Mouse (Mus musculus): ENCODE results near the gene Lmf2. TPM values are rescaled to one million over a fixed set of nuclear protein-coding genes. Genes with fewer than 3 reads are reported as not detected.

The Lmf2 gene
- total RNA-seq, 2 experiments from 2014 or later, result 18.8 to 19.8 TPM

GRCm38 (mm10) chr15:89377938-89378828, 22.7 kb upstream of the Lmf2 start:
- Histone ChIP-seq H3K27ac (peak overlapping the region; percentile 40; the same call in 1 of the 2 replicates), H3K4me3 (peak overlapping the region; percentile 39)
- no peak for TF ChIP-seq CTCF (IDR thresholded peaks at IDR 0.05)
- intact Hi-C loops (cut with DNase I), result no loop called here
- no peak for DNase-seq (ENCODE audit: extremely low spot score in 1 of 2, low spot score in 2 of 2)

- intact Hi-C loops (cut with DNase I), result no loop called here
- DNase-seq (ENCODE audit: extremely low spot score in 1 of 2, low spot score in 2 of 2), result no peak
- no peak overlapping the region for H3K4me3 ChIP-seq
- TF ChIP-seq CTCF (IDR thresholded peaks at IDR 0.05), result no peak
- H3K27ac ChIP-seq, result no peak overlapping the region
Observed at GRCm38 (mm10) chr15:89377362-89377761, 21.9 kb upstream of the Lmf2 start.

GRCm38 (mm10) chr15:89376957-89377356, 21.5 kb upstream of the Lmf2 start, which contains the start of gene Tymp:
Gene Tymp, minus strand, starts transcription at chr15:89377039.
- no peak within 1 kb of the TSS for H3K4me3 ChIP-seq
- DNase-seq (ENCODE audit: extremely low spot score in 1 of 2, low spot score in 2 of 2), result no peak
- no peak within 1 kb of the TSS for H3K27ac ChIP-seq
- TF ChIP-seq CTCF (IDR thresholded peaks at IDR 0.05), result no peak
- intact Hi-C loops (cut with DNase I), result no loop called here

- no peak for DNase-seq (ENCODE audit: extremely low spot score in 1 of 2, low spot score in 2 of 2)
- intact Hi-C loops (cut with DNase I), result no loop called here
- no peak overlapping the region for H3K4me3 ChIP-seq
- no peak overlapping the region for H3K27ac ChIP-seq
- no peak for TF ChIP-seq CTCF (IDR thresholded peaks at IDR 0.05)
Observed at GRCm38 (mm10) chr15:89376040-89376439, 20.6 kb upstream of the Lmf2 start.

GRCm38 (mm10) chr15:89374801-89375534, 19.5 kb upstream of the Lmf2 start:
- no peak for DNase-seq (ENCODE audit: extremely low spot score in 1 of 2, low spot score in 2 of 2)
- no peak for TF ChIP-seq CTCF (IDR thresholded peaks at IDR 0.05)
- Histone ChIP-seq H3K27ac (no peak overlapping the region), H3K4me3 (no peak overlapping the region; the same call in 1 of the 2 replicates)
- intact Hi-C loops (cut with DNase I), result loop anchor here (5.0 kb wide), 1 partner anchor 92 kb away; no protein-coding TSS in a partner anchor

DNA sequence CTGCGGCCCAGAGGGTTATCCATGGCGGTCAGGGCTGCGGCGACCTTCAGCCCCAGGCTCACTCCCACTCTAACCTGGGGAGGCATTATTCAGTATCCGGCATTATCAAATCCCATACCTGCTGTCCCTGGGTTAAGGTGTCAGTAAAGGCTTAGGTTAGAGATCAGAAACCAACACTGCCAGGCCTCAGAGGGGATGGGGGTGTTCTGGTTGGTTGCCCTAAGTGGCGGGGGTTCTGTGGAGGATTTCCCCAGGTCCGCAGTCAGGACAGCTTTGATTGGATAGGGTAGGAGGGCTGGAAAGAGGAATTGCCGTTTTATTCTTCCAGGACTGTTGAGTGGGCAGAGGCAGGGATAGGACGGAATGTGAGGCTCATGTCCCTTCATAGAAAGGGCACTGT, 18.9 kb upstream of the Lmf2 start:
- intact Hi-C loops (cut with DNase I), result loop anchor here (5.0 kb wide), 1 partner anchor 93 kb away; no protein-coding TSS in a partner anchor
- TF ChIP-seq CTCF (IDR thresholded peaks at IDR 0.05), result no peak
- H3K27ac ChIP-seq, result peak overlapping the region; percentile 98
- no peak for DNase-seq (ENCODE audit: extremely low spot score in 1 of 2, low spot score in 2 of 2)
- H3K4me3 ChIP-seq, result peak overlapping the region; percentile 83

- intact Hi-C loops (cut with DNase I), result loop anchor here (1.0 to 5.0 kb wide), 3 partner anchors 17 to 93 kb away; partner anchors contain the start of gene Sbf1
- TF ChIP-seq CTCF (IDR thresholded peaks at IDR 0.05), result peak; percentile 94
Observed at GRCm38 (mm10) chr15:89373762-89374248, 18.3 kb upstream of the Lmf2 start, which contains the start of gene Sco2. Gene Sco2, minus strand, starts transcription at chr15:89373846.

GRCm38 (mm10) chr15:89373027-89373761, 17.7 kb upstream of the Lmf2 start:
- DNase-seq (ENCODE audit: extremely low spot score in 1 of 2, low spot score in 2 of 2), result peak; percentile 82 to 83
- peak; percentile 63 for TF ChIP-seq CTCF (IDR thresholded peaks at IDR 0.05)
- intact Hi-C loops (cut with DNase I), result loop anchor here (1.0 to 5.0 kb wide), 3 partner anchors 16 to 94 kb away; partner anchors contain the start of gene Sbf1

More at GRCm38 (mm10) chr15:89373762-89374248, 18.3 kb upstream of the Lmf2 start, which contains the start of gene Sco2:
- Histone ChIP-seq H3K27ac (peak within 1 kb of the TSS; percentile 98), H3K4me3 (peak within 1 kb of the TSS; percentile 83)
- DNase-seq (ENCODE audit: extremely low spot score in 1 of 2, low spot score in 2 of 2), result peak; percentile 90 to 94

GRCm38 (mm10) chr15:89372536-89372935, 17.1 kb upstream of the Lmf2 start:
- peak overlapping the region; percentile 83 for H3K4me3 ChIP-seq
- intact Hi-C loops (cut with DNase I), result loop anchor here (2.0 to 5.0 kb wide), 2 partner anchors 16 to 95 kb away; no protein-coding TSS in a partner anchor
- no peak for DNase-seq (ENCODE audit: extremely low spot score in 1 of 2, low spot score in 2 of 2)
- no peak for TF ChIP-seq CTCF (IDR thresholded peaks at IDR 0.05)
- H3K27ac ChIP-seq, result peak overlapping the region; percentile 98

More at GRCm38 (mm10) chr15:89373027-89373761, 17.7 kb upstream of the Lmf2 start:
- peak overlapping the region; percentile 98 for H3K27ac ChIP-seq
- peak overlapping the region; percentile 83 for H3K4me3 ChIP-seq

GRCm38 (mm10) chr15:89372068-89372467, 16.6 kb upstream of the Lmf2 start:
- intact Hi-C loops (cut with DNase I), result loop anchor here (2.0 to 5.0 kb wide), 2 partner anchors 15 to 95 kb away; no protein-coding TSS in a partner anchor
- no peak for TF ChIP-seq CTCF (IDR thresholded peaks at IDR 0.05)
- no peak for DNase-seq (ENCODE audit: extremely low spot score in 1 of 2, low spot score in 2 of 2)
- H3K4me3 ChIP-seq, result no peak overlapping the region
- H3K27ac ChIP-seq, result no peak overlapping the region

DNA sequence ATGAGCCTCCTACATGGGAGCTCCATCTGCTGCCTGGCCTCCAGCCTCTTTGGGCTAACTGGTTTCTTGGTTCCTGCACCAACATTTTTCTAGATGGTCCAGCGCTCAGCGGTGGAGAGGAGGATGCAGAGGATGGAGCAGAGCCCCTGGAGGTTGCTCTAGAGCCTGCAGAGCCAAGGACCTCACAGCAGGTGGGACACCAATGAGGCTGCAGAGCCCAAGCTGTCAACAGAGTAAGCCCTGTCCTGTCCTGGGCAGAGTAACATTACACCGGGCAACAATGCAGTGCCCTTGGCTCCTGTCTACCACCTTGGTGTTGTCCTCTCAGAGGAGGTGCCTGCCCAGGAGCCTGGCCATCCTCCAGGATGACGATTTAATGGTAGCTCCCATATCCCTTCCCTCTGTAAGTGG, 9.7 kb upstream of the Lmf2 start:
- TF ChIP-seq CTCF (IDR thresholded peaks at IDR 0.05), result no peak
- no peak overlapping the region for H3K27ac ChIP-seq
- no peak for DNase-seq (ENCODE audit: extremely low spot score in 1 of 2, low spot score in 2 of 2)
- H3K4me3 ChIP-seq, result no peak overlapping the region
- intact Hi-C loops (cut with DNase I), result no loop called here
